Mouse (Mus musculus) heart, adult 2 months (tissue): ENCODE data around the gene Gpr132. TPM values are rescaled to one million over a fixed set of nuclear protein-coding genes. Genes with fewer than 3 reads are reported as not detected.

Experiments
- DNase-seq, 2 experiments: peaks; one replicate each; pipeline ENCODE4 v3.0.0; 2021
- H3K27ac ChIP-seq: fragments of 200-600 bp; 2 replicates; pipeline ENCODE4 v1.8.1; 2022
- H3K27me3 ChIP-seq: fragments of 200-500 bp; 2 replicates; pipeline ENCODE4 v1.6.1; 2012; ENCODE audit warnings: mild to moderate bottlenecking, low read length, inconsistent platforms, mixed read lengths; ENCODE audit not compliant: control insufficient read depth, insufficient read depth
- H3K36me3 ChIP-seq: fragments of 200-500 bp; 2 replicates; pipeline ENCODE4 v1.6.1; 2012; ENCODE audit warnings: low read length, inconsistent platforms; ENCODE audit not compliant: control insufficient read depth, insufficient read depth
- H3K4me1 ChIP-seq: fragments of 200-500 bp; 2 replicates; pipeline ENCODE4 v1.6.1; 2011; ENCODE audit warnings: low read length; ENCODE audit not compliant: control insufficient read depth, insufficient read depth
- H3K4me3 ChIP-seq: fragments of 200-600 bp; 2 replicates; pipeline ENCODE4 v1.8.1; 2022
- H3K79me2 ChIP-seq: fragments of 200-500 bp; replicated peaks from 2 replicates; pipeline ENCODE4 v1.6.1; 2012; ENCODE audit warnings: mild to moderate bottlenecking, inconsistent platforms, low read length, moderate library complexity, mixed read lengths; ENCODE audit not compliant: control insufficient read depth, insufficient read depth
- H3K9ac ChIP-seq: fragments of 200-500 bp; 2 replicates; pipeline ENCODE4 v1.6.1; 2012; ENCODE audit warnings: low read depth, mild to moderate bottlenecking, control low read depth, inconsistent platforms, low read length, mixed read lengths
- CTCF ChIP-seq: fragments of 200-600 bp; IDR thresholded peaks from 2 replicates; pipeline ENCODE4 v1.8.1; 2022; ENCODE audit warnings: antibody characterized with exemption, mild to moderate bottlenecking, moderate library complexity
- EP300 ChIP-seq: fragments of 200-500 bp; IDR thresholded peaks from 2 replicates; pipeline ENCODE4 v1.6.1; 2011; ENCODE audit warnings: low read depth, low read length, control low read depth; ENCODE audit not compliant: insufficient read depth
- POLR2A ChIP-seq: fragments of 200-500 bp; IDR thresholded peaks from 2 replicates; pipeline ENCODE4 v1.6.1; 2011; ENCODE audit warnings: mild to moderate bottlenecking, low read depth, low read length, control low read depth; ENCODE audit not compliant: insufficient read depth
- WGBS: fragments of 180-500 bp; shearing (Covaris S2); methylation state at CpG from one replicate; pipeline ENCODE4 v1.1.7; 2018; 5-methylcytosine and 5-hydroxymethylcytosine counted together
- intact Hi-C: fragments of 180-260 bp; cut with DNase I; formaldehyde crosslinking; loops from one replicate; pipeline ENCODE4 v1.15.1; 2025
- polyA plus RNA-seq: library from polyadenylated mRNA; depleted of rRNA; stranded (reverse); fragments of >200 nt; gene quantifications from 2 replicates; pipeline ENCODE4 v1.2.3, GENCODE M21; 2012
- total RNA-seq, 2 experiments: library from RNA; stranded (reverse); gene quantifications; 2 replicates each; pipeline ENCODE4 v1.2.3; 2021

Gpr132 gene
- total and polyA plus RNA-seq, 3 experiments, result 0.29 to 2.0 (median 0.36) TPM

GRCm38 (mm10) chr12:112854610-112855333, 13.3 kb downstream of the Gpr132 start:
- Histone ChIP-seq H3K79me2 (no peaks in the 10 kb centered on the region), H3K27ac (no peak overlapping the region), H3K36me3 (no peaks in the 10 kb centered on the region), H3K27me3 (no peaks in the 10 kb centered on the region), H3K4me3 (no peak overlapping the region), H3K4me1 (no peaks in the 10 kb centered on the region), H3K9ac (no peak overlapping the region)
- WGBS, result 68% methylated on average over 7 of the region's 7 CpGs
- intact Hi-C loops, result no loop called here
- TF ChIP-seq EP300 (no peak), CTCF (no peak)
- DNase-seq, result peak in 1 of 2 experiments; percentile 32

GRCm38 (mm10) chr12:112853050-112853729, 14.8 kb downstream of the Gpr132 start:
- Histone ChIP-seq H3K36me3 (no peaks in the 10 kb centered on the region), H3K9ac (no peak overlapping the region), H3K27me3 (no peaks in the 10 kb centered on the region), H3K79me2 (no peaks in the 10 kb centered on the region), H3K4me1 (no peaks in the 10 kb centered on the region), H3K27ac (no peak overlapping the region), H3K4me3 (no peak overlapping the region)
- no peak for DNase-seq
- 71% methylated on average over 11 of the region's 11 CpGs for whole genome bisulfite sequencing
- intact Hi-C loops, result no loop called here
- TF ChIP-seq EP300 (no peak), POLR2A (no peak), CTCF (no peak)

DNA sequence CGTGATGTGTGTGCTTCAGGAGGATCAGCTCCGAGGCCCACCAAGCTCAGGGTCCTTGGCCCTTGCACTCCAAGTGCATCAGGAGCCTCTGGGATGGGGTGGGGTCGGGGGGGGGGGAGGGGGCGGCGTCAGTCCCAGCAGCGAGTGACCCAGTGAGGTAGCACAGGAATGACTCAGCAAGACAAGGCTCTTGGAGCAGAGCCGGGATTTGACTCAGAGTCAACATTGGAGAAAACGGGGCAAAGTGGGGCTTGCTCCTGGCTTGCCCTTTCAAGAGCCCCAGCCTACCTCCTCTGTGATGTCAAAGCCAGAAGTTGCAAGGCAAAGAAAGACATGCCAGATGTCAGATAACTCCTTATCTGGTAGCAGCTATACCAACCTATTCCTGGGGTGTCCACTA, 16.9 kb downstream of the Gpr132 start:
- 37% methylated on average over 8 of the region's 8 CpGs for WGBS
- intact Hi-C loops, result no loop called here

GRCm38 (mm10) chr12:112850344-112850743, 17.7 kb downstream of the Gpr132 start:
- H3K27me3 ChIP-seq, result no peaks in the 10 kb centered on the region
- no peaks in the 10 kb centered on the region for H3K79me2 ChIP-seq
- 95% methylated on average over 9 of the region's 9 CpGs for WGBS
- no peaks in the 10 kb centered on the region for H3K36me3 ChIP-seq
- H3K4me3 ChIP-seq, result no peak overlapping the region
- no peak for TF ChIP-seq CTCF
- no peak for TF ChIP-seq EP300
- H3K9ac ChIP-seq, result no peak overlapping the region
- no peak overlapping the region for H3K27ac ChIP-seq
- intact Hi-C loops, result no loop called here
- DNase-seq, result no peak
- no peaks in the 10 kb centered on the region for H3K4me1 ChIP-seq

More for the DNA sequence above, 16.9 kb downstream of the Gpr132 start:
- no peaks in the 10 kb centered on the region for H3K27me3 ChIP-seq
- no peak overlapping the region for H3K27ac ChIP-seq
- TF ChIP-seq POLR2A (no peak), CTCF (no peak), EP300 (no peak)
- no peaks in the 10 kb centered on the region for H3K79me2 ChIP-seq
- no peak overlapping the region for H3K4me3 ChIP-seq
- no peaks in the 10 kb centered on the region for H3K4me1 ChIP-seq
- H3K9ac ChIP-seq, result no peak overlapping the region
- no peak for DNase-seq
- H3K36me3 ChIP-seq, result no peaks in the 10 kb centered on the region

- DNase-seq, result no peak
Measured at GRCm38 (mm10) chr12:112849235-112850022, 18.6 kb downstream of the Gpr132 start.

GRCm38 (mm10) chr12:112847880-112848279, 20.1 kb downstream of the Gpr132 start:
- H3K27me3 ChIP-seq, result no peaks in the 10 kb centered on the region
- TF ChIP-seq CTCF (no peak), POLR2A (no peak), EP300 (no peak)
- 91% methylated on average over 2 of the region's 2 CpGs for WGBS

More at GRCm38 (mm10) chr12:112849235-112850022, 18.6 kb downstream of the Gpr132 start:
- WGBS, result 66% methylated on average over 11 of the region's 11 CpGs
- TF ChIP-seq CTCF, result peak; percentile 25
- TF ChIP-seq POLR2A, result no peak
- no peak for TF ChIP-seq EP300
- H3K9ac ChIP-seq, result no peak overlapping the region
- no peaks in the 10 kb centered on the region for H3K27me3 ChIP-seq
- no peak overlapping the region for H3K27ac ChIP-seq
- H3K4me3 ChIP-seq, result no peak overlapping the region
- no peaks in the 10 kb centered on the region for H3K36me3 ChIP-seq
- no peaks in the 10 kb centered on the region for H3K4me1 ChIP-seq
- H3K79me2 ChIP-seq, result no peaks in the 10 kb centered on the region
- intact Hi-C loops, result loop anchor here (10.0 kb wide), 1 partner anchor 195 kb away; no protein-coding TSS in a partner anchor

More at GRCm38 (mm10) chr12:112847880-112848279, 20.1 kb downstream of the Gpr132 start:
- no peak overlapping the region for H3K4me3 ChIP-seq
- intact Hi-C loops, result loop anchor here (10.0 kb wide), 1 partner anchor 193 kb away; no protein-coding TSS in a partner anchor
- H3K79me2 ChIP-seq, result no peaks in the 10 kb centered on the region
- no peaks in the 10 kb centered on the region; the same call in 1 of the 2 replicates for H3K4me1 ChIP-seq
- DNase-seq, result no peak
- H3K36me3 ChIP-seq, result no peaks in the 10 kb centered on the region
- H3K27ac ChIP-seq, result no peak overlapping the region
- H3K9ac ChIP-seq, result no peak overlapping the region
